Mouse (Mus musculus) cerebellum, postnatal 25 days (tissue): ENCODE data around the gene Vgf.

Experiments used
- DNase-seq, 2 experiments: peaks; one replicate each; pipeline ENCODE4 v3.0.0; 2021; ENCODE audit warnings: mixed read lengths in 2 of 2

The Vgf gene

DNA sequence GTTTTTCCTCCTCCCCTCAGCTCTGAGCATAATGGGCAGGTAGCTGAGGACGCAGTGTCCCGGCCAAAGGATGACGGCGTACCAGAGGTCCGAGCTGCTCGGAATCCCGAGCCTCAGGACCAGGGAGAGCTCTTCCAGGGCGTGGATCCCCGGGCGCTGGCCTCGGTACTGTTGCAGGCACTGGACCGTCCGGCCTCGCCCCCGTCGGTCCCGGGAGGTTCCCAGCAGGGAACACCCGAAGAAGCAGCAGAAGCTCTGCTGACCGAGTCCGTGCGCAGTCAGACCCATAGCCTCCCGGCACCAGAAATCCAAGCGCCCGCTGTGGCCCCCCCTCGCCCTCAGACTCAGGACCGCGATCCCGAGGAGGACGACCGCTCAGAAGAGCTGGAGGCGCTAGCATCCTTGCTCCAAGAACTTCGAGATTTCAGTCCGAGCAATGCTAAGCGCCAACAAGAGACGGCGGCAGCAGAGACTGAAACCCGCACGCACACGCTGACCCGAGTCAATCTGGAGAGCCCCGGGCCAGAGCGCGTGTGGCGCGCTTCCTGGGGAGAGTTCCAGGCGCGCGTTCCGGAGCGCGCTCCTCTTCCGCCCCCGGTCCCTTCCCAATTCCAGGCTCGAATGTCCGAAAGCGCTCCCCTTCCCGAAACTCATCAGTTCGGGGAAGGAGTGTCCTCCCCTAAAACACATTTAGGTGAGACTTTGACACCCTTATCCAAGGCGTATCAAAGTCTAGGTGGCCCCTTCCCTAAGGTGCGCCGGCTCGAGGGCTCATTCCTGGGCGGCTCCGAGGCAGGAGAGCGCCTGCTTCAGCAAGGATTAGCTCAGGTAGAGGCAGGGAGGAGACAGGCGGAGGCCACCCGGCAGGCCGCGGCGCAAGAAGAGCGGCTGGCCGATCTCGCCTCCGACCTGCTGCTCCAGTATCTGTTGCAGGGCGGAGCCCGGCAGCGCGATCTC is 5.2 kb downstream of the Vgf start:
- DNase-seq = peak; percentile 48 to 57

DNA sequence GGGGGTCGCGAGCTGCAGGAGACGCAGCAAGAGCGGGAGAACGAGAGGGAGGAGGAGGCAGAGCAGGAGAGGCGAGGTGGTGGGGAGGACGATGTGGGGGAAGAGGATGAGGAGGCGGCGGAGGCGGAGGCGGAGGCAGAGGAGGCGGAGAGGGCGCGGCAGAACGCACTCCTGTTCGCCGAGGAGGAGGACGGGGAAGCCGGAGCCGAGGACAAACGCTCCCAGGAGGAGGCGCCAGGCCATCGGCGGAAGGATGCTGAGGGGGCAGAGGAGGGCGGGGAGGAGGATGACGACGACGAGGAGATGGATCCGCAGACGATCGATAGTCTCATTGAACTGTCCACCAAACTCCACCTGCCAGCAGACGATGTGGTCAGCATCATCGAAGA is 5.8 kb downstream of the Vgf start:
- DNase-seq = peak in 1 of 2 experiments; percentile 64

GRCm38 (mm10) chr5:137032641-137033074 is 6.5 kb downstream of the Vgf start:
- DNase-seq = peak; percentile 82 to 93

DNA sequence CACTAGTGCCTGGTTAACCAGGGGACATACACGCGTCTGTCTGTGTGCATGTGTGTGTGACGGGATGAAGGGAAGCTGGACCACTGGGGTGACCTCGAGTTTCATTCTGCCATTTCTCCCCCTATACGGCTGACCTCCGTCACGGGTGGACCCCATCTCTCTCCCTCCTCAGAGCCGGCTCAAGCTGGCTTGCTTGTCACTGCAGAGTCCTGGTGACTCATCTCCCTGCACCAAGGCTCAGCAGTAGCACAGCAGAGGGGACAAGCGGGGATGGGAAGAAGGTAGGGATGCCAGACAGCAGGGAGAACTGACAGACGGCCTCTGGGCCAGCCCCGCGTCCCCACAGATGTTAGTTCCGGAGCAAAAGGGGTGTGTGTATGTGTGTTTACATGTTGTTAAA is 10.0 kb downstream of the Vgf start:
- no peak for DNase-seq

GRCm38 (mm10) chr5:137039453-137039852 is 13.3 kb downstream of the Vgf start:
- no peak for DNase-seq

- DNase-seq = no peak
These were observed 15.2 kb downstream of the Vgf start for GRCm38 (mm10) chr5:137041442-137041841.

DNA sequence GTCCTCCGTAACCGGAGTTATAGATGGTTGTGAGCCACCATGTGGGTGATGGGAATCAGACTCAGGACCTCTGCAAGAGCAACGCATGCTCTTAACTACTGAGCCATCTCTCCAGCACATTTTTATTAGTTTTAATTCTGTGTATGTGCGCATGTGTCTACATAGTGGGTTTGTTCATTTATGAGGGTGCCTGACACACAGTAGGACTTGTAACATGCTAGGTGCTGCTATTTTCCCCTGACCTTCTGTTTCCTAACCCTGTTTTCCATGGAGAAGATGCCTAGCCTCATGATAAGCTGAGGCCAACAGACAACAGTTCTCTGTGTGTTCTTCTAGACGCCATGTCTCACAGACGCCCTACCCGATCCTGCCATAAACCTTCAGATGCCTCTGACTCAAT is 17.8 kb downstream of the Vgf start:
- DNase-seq = no peak

GRCm38 (mm10) chr5:137045402-137046323 is 19.5 kb downstream of the Vgf start, which contains the start of gene Ap1s1:
Gene Ap1s1, minus strand, starts transcription at chr5:137046135.
- peak; percentile 99 for DNase-seq

- DNase-seq = no peak
These were observed 20.1 kb downstream of the Vgf start for GRCm38 (mm10) chr5:137046324-137046718.

GRCm38 (mm10) chr5:137046991-137047390 is 20.8 kb downstream of the Vgf start:
- no peak for DNase-seq

GRCm38 (mm10) chr5:137051125-137051524 is 24.9 kb downstream of the Vgf start:
- no peak for DNase-seq

GRCm38 (mm10) chr5:137051914-137052505 is 25.8 kb downstream of the Vgf start:
- DNase-seq = no peak

DNA sequence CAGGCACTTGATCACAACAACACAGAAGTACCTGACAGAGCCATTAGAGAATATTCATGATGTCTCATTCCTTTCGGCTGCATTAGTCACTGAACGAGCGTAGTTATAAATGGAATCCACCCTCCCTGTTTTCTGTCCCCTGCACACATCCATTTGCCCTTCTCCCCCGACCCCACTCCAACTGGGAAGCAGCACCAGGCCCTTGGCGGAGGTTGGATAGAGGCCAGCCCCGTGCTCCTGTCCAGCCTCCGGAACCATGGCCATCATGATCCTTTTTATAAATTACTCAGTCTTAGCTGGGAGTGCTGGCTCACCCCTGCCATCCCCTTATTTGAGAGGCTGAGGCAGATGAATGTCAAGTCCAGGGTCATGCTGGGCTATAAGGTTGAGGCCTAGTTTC is 28.1 kb downstream of the Vgf start:
- DNase-seq = no peak

- no peak for DNase-seq
These were observed 28.7 kb downstream of the Vgf start for GRCm38 (mm10) chr5:137054873-137055272.

DNA sequence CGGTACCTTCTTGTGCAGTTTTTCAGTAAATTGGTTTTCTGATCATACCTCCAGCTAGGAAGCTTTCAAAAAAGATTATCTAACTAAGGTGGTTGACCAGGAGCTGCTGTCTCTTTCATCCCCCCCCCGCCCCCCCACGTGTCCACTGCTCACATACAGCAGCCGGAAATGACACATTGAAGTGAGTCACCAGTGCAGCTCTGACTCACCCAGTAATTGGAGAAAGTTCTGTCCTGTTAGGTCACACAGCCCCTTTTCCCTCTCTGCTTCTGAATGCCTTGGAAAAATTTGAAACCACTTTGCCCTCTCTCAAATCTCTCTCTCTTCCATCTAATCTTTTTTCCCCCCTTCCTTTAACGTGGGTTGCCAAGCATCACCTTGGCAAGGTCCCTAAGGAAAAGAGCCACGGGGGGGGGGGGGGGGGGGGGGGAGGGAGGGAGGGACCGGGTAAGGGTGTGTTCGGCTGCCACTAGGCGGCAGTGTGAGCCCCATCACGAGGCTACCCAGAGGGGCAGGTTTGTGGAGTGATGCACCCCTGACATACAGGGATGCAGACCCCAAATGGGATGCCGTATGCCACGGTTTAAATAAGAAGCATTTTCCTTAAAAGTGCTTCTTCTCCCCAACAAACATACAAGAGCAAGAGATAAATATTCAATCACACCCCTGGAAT is 35.8 kb downstream of the Vgf start:
- DNase-seq = peak; percentile 70 to 85

DNA sequence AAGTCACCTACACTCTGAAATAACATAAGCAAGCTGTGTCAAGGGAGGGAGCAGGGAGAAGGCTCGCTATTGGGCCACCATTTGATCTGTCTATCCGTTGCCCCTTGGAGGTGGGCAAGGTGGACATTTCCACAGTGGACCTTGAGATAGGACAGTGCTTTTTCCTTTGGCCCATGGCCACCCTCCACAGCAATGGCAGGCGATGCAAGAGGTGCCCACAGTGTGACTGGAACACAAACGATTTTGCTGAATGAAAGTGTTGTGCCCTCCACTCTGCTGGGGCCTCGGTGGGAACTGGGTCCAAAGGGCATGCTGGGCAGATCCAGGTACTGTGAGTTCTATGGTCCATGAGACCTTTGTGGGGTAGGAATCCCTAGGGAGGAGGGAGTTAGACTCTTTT is 36.4 kb downstream of the Vgf start:
- no peak for DNase-seq

- no peak for DNase-seq
These were observed 39.3 kb downstream of the Vgf start for GRCm38 (mm10) chr5:137065454-137065853.

- DNase-seq = no peak
These were observed 39.7 kb downstream of the Vgf start for GRCm38 (mm10) chr5:137065923-137066322.

DNA sequence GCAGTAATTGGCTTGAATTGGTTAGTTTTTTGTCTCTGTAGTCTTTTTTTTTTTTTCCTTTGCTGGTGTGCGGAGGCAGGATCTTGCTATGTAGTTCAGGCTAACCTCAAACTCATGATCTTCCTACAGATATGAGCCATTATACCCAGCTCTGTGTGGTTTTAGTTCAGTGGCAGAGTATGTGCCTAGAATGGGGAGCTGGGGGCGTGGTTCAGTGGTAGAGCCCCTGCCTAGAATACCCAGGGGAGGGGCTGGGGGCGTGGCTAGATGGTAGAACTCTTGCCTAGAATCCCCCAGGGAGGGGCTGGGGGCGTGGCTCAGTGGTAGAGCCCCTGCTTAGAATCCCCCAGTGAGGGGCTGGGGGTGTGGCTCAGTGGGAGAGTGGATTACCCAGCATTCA is 42.5 kb downstream of the Vgf start:
- DNase-seq = no peak

DNA sequence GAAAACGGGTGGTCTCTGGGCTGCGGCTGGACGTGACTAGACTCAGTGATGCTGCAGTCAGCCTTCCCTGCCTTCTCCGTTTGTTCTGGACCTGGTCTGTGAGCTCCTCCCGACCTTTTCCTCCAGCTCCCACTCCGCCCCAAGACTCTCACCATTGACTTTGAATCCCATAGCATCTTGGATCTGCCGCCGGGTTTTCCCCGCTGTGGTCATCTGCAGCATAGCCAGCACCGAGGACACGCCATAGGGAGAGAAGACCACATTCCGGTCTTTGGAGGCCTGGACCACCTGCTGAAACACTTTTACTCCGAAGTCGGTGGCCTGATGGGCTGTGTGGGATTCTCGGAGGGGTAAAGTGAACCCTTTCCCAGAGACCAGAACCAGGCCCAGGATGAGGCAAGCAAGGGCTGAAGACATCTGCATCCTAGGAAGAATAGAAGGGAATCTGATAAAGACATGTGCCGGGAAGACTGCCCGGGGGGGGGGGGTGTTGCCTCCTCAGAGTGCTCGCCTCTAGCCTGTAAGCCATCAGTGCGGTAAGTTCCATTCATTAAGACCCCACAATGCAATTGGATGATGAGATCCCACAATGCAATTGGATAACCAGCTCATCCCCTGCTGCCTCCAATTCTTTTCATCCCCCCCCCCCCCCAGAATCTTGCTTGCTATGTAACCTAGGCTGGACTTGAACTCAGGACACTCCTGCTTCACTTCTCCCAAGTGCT is 44.9 kb downstream of the Vgf start:
- no peak for DNase-seq

GRCm38 (mm10) chr5:137072079-137072960 is 46.1 kb downstream of the Vgf start, which contains the start of gene Serpine1:
Gene Serpine1, minus strand, starts transcription at chr5:137072268.
- peak; percentile 57 to 71 for DNase-seq
